Mouse (Mus musculus) neural tube, embryonic 12.5 days (tissue): ENCODE data around the gene Bag5. TPM values are rescaled to one million over a fixed set of nuclear protein-coding genes. Genes with fewer than 3 reads are reported as not detected.
"Not testable (repeated sequence)": the region's sequence is repeated elsewhere in the genome, so short reads cannot be mapped to it uniquely, and the experiment has no call there.

Source experiments
- ATAC-seq: fragments of 200-750 bp; cut with Nextera tagmentation; 2 replicates; pipeline ENCODE4 v1.8.0; 2017; ENCODE audit warnings: low read depth, mild to moderate bottlenecking, moderate TSS enrichment, moderate library complexity; ENCODE audit not compliant: low FRiP score
- H3K27ac ChIP-seq: fragments of 300-500 bp; sonication (generic); 2 replicates; pipeline ENCODE4 v1.5.1; 2016
- H3K27me3 ChIP-seq: fragments of 300-500 bp; sonication (generic); replicated peaks from 2 replicates; pipeline ENCODE4 v1.6.1; 2016; ENCODE audit warnings: mild to moderate bottlenecking
- H3K36me3 ChIP-seq: fragments of 300-500 bp; sonication (generic); 2 replicates; pipeline ENCODE4 v1.6.1; 2016; ENCODE audit warnings: mild to moderate bottlenecking
- H3K4me1 ChIP-seq: fragments of 300-500 bp; sonication (generic); 2 replicates; pipeline ENCODE4 v1.6.1; 2016
- H3K4me2 ChIP-seq: fragments of 300-500 bp; sonication (generic); replicated peaks from 2 replicates; pipeline ENCODE4 v1.6.1; 2016; ENCODE audit warnings: mild to moderate bottlenecking
- H3K4me3 ChIP-seq: fragments of 300-500 bp; sonication (generic); 2 replicates; pipeline ENCODE4 v1.5.1; 2016
- H3K9ac ChIP-seq: fragments of 300-500 bp; sonication (generic); 2 replicates; pipeline ENCODE4 v1.6.1; 2016; ENCODE audit warnings: mild to moderate bottlenecking
- H3K9me3 ChIP-seq: fragments of 300-500 bp; sonication (generic); 2 replicates; pipeline ENCODE4 v1.6.1; 2016; ENCODE audit warnings: mild to moderate bottlenecking
- WGBS: fragments of 180-500 bp; shearing (Covaris S2); methylation state at CpG from one replicate; pipeline ENCODE4 v1.1.7; 2016; 5-methylcytosine and 5-hydroxymethylcytosine counted together
- polyA plus RNA-seq: library from polyadenylated mRNA; unstranded; fragments of >200 nt; fragmentation: Nextera tagmentation; extraction: Ambion mirVana; gene quantifications from 2 replicates; pipeline ENCODE4 v1.2.1, GENCODE M21; 2016

Bag5 gene
- polyA plus RNA-seq, 1 experiment from 2014 or later = 60.1 TPM

- peak; percentile 86 for ATAC-seq
- no peaks in the 10 kb centered on the region for H3K27me3 ChIP-seq
- peaks cover 23% of the 10 kb centered on the region for H3K36me3 ChIP-seq
- 32% methylated on average over 30 of the region's 30 CpGs for WGBS
- no peak overlapping the region for H3K27ac ChIP-seq
- H3K4me1 ChIP-seq = no peaks in the 10 kb centered on the region; the same call in 1 of the 2 replicates
- H3K9me3 ChIP-seq = no peaks in the 10 kb centered on the region
- H3K9ac ChIP-seq = 0 out of 2 replicates have a peak overlapping the region, but pooled peaks have one; percentile 17
- H3K4me3 ChIP-seq = no peak overlapping the region
- peak overlapping the region; percentile 36 for H3K4me2 ChIP-seq
Observed at GRCm38 (mm10) chr12:111731822-111732807, 19.1 kb upstream of the Bag5 start.

GRCm38 (mm10) chr12:111727956-111728355, 14.9 kb upstream of the Bag5 start:
- Histone ChIP-seq H3K4me1 (peaks cover 7% of the 10 kb centered on the region; the same call in 1 of the 2 replicates), H3K4me2 (no peak overlapping the region), H3K9me3 (no peaks in the 10 kb centered on the region), H3K27ac (no peak overlapping the region), H3K36me3 (peaks cover 49% of the 10 kb centered on the region), H3K4me3 (no peak overlapping the region), H3K27me3 (no peaks in the 10 kb centered on the region), H3K9ac (no peak overlapping the region)
- no peak for ATAC-seq
- 92% methylated on average over 1 of the region's 1 CpGs for WGBS

GRCm38 (mm10) chr12:111726122-111726463, 13.0 kb upstream of the Bag5 start:
- no peak overlapping the region for H3K27ac ChIP-seq
- WGBS = 75% methylated on average over 4 of the region's 4 CpGs
- peaks cover 41% of the 10 kb centered on the region for H3K36me3 ChIP-seq
- H3K4me1 ChIP-seq = 0 out of 2 replicates have a peak, but pooled peaks cover 7% of the 10 kb centered on the region
- no peaks in the 10 kb centered on the region for H3K27me3 ChIP-seq
- H3K9me3 ChIP-seq = no peaks in the 10 kb centered on the region
- no peak overlapping the region for H3K9ac ChIP-seq
- ATAC-seq = no peak
- H3K4me2 ChIP-seq = no peak overlapping the region
- no peak overlapping the region for H3K4me3 ChIP-seq

GRCm38 (mm10) chr12:111725338-111726121, 12.5 kb upstream of the Bag5 start:
- Histone ChIP-seq H3K27ac (no peak overlapping the region), H3K36me3 (peaks cover 41% of the 10 kb centered on the region), H3K27me3 (no peaks in the 10 kb centered on the region), H3K9me3 (no peaks in the 10 kb centered on the region), H3K4me3 (no peak overlapping the region), H3K4me1 (0 out of 2 replicates have a peak, but pooled peaks cover 7% of the 10 kb centered on the region), H3K4me2 (no peak overlapping the region), H3K9ac (no peak overlapping the region)
- 74% methylated on average over 12 of the region's 12 CpGs for WGBS
- no peak for ATAC-seq

- Histone ChIP-seq H3K9me3 (no peaks in the 10 kb centered on the region), H3K36me3 (peaks cover 39% of the 10 kb centered on the region), H3K4me1 (0 out of 2 replicates have a peak, but pooled peaks cover 7% of the 10 kb centered on the region), H3K9ac (0 out of 2 replicates have a peak overlapping the region, but pooled peaks have one; percentile 3), H3K27me3 (no peaks in the 10 kb centered on the region), H3K4me3 (no peak overlapping the region), H3K27ac (no peak overlapping the region), H3K4me2 (no peak overlapping the region)
- 53% methylated on average over 6 of the region's 6 CpGs for WGBS
- ATAC-seq = no peak
Observed at GRCm38 (mm10) chr12:111724638-111725337, 11.7 kb upstream of the Bag5 start.

GRCm38 (mm10) chr12:111722654-111723053, 9.6 kb upstream of the Bag5 start:
- Histone ChIP-seq H3K36me3 (peaks cover 31% of the 10 kb centered on the region), H3K4me3 (no peak overlapping the region), H3K27me3 (no peaks in the 10 kb centered on the region), H3K4me1 (0 out of 2 replicates have a peak, but pooled peaks cover 7% of the 10 kb centered on the region), H3K27ac (no peak overlapping the region), H3K4me2 (no peak overlapping the region), H3K9me3 (no peaks in the 10 kb centered on the region), H3K9ac (no peak overlapping the region)
- 74% methylated on average over 9 of the region's 9 CpGs for WGBS
- no peak for ATAC-seq

GRCm38 (mm10) chr12:111720222-111720621, 7.2 kb upstream of the Bag5 start:
- Histone ChIP-seq H3K9me3 (no peaks in the 10 kb centered on the region), H3K4me1 (0 out of 2 replicates have a peak, but pooled peaks cover 7% of the 10 kb centered on the region), H3K4me2 (no peak overlapping the region), H3K36me3 (peaks cover 19% of the 10 kb centered on the region), H3K27me3 (no peaks in the 10 kb centered on the region), H3K4me3 (no peak overlapping the region), H3K9ac (no peak overlapping the region), H3K27ac (no peak overlapping the region)
- WGBS = 79% methylated on average over 4 of the region's 4 CpGs
- no peak for ATAC-seq

GRCm38 (mm10) chr12:111718656-111719055, 5.6 kb upstream of the Bag5 start:
- peaks cover 5% of the 10 kb centered on the region for H3K36me3 ChIP-seq
- H3K4me2 ChIP-seq = no peak overlapping the region
- 47% methylated on average over 8 of the region's 8 CpGs for WGBS
- H3K4me3 ChIP-seq = no peak overlapping the region
- H3K27ac ChIP-seq = no peak overlapping the region
- no peaks in the 10 kb centered on the region for H3K9me3 ChIP-seq
- no peak for ATAC-seq
- H3K9ac ChIP-seq = no peak overlapping the region
- peaks cover 11% of the 10 kb centered on the region; the same call in 1 of the 2 replicates for H3K4me1 ChIP-seq
- H3K27me3 ChIP-seq = no peaks in the 10 kb centered on the region

- Histone ChIP-seq H3K9me3 (no peaks in the 10 kb centered on the region), H3K36me3 (peaks cover 5% of the 10 kb centered on the region), H3K4me3 (no peak overlapping the region), H3K27me3 (no peaks in the 10 kb centered on the region), H3K4me2 (no peak overlapping the region), H3K27ac (no peak overlapping the region), H3K4me1 (peaks cover 19% of the 10 kb centered on the region), H3K9ac (no peak overlapping the region)
- WGBS = 96% methylated on average over 7 of the region's 7 CpGs
- no peak for ATAC-seq
Observed at GRCm38 (mm10) chr12:111716505-111716904, 3.4 kb upstream of the Bag5 start.

- peaks cover 30% of the 10 kb centered on the region for H3K36me3 ChIP-seq
- not testable (repeated sequence) for H3K9ac ChIP-seq, ATAC-seq, H3K9me3 ChIP-seq, H3K27me3 ChIP-seq, H3K27ac ChIP-seq
- peak overlapping the region; percentile 91 for H3K4me2 ChIP-seq
- peak overlapping the region; percentile 100 for H3K4me3 ChIP-seq
- H3K4me1 ChIP-seq = peaks cover 23% of the 10 kb centered on the region
- WGBS = 81% methylated on average over 6 of the region's 6 CpGs
Observed at GRCm38 (mm10) chr12:111713880-111714279, 823 bp upstream of the Bag5 start.

- WGBS = under 1% methylated on average over 33 of the region's 33 CpGs
- Histone ChIP-seq H3K4me3 (peak overlapping the region; percentile 100), H3K4me1 (peaks cover 23% of the 10 kb centered on the region), H3K27ac (peak overlapping the region; percentile 66), H3K9ac (peak overlapping the region; percentile 96), H3K36me3 (peaks cover 43% of the 10 kb centered on the region), H3K9me3 (no peaks in the 10 kb centered on the region), H3K27me3 (no peaks in the 10 kb centered on the region), H3K4me2 (peak overlapping the region; percentile 91)
- ATAC-seq = peak; percentile 18; the same call in 1 of the 2 replicates
Observed at GRCm38 (mm10) chr12:111712476-111712875, 581 bp downstream of the Bag5 start.
